Mouse (Mus musculus) left cerebral cortex, adult 2 months (tissue): ENCODE measurements around the gene Mrpl19. TPM values are rescaled to one million over a fixed set of nuclear protein-coding genes. Genes with fewer than 3 reads are reported as not detected.
A peak's percentile ranks its signal among the peaks of the same experiment; 100 is the strongest.

ENCODE experiments used
- DNase-seq, 2 experiments: peaks; one replicate each; pipeline ENCODE4 v3.0.0; 2021 to 2022; ENCODE audit warnings: low spot score in 2 of 2, mixed read lengths in 1 of 2; ENCODE audit errors: extremely low spot score in 1 of 2
- H3K27ac ChIP-seq: fragments of 200-600 bp; 2 replicates; pipeline ENCODE4 v1.8.1; 2022
- H3K4me3 ChIP-seq: fragments of 200-600 bp; 2 replicates; pipeline ENCODE4 v1.8.1; 2022
- CTCF ChIP-seq: fragments of 200-600 bp; IDR thresholded peaks from 2 replicates; pipeline ENCODE4 v1.8.1; 2022; ENCODE audit warnings: antibody characterized with exemption, mild to moderate bottlenecking, moderate library complexity
- intact Hi-C: fragments of 180-260 bp; cut with DNase I; formaldehyde crosslinking; loops from one replicate; pipeline ENCODE4 v1.15.1; 2025
- long read RNA-seq, 2 experiments: library from polyadenylated mRNA; stranded (forward); transcript quantifications; one replicate each; pipeline ENCODE4 v2.0.0; 2021; ENCODE audit warnings: borderline mapping rate in 2 of 2
- total RNA-seq, 2 experiments: library from RNA; stranded (reverse); gene quantifications; 2 replicates each; pipeline ENCODE4 v1.2.3; 2021

Mrpl19 gene
- 10 to 100 TPM; 30.4 to 35.0 TPM for total RNA-seq
- long read RNA-seq, experiment 1, full-length matches to known transcripts = 12 of 14 reads
- long read RNA-seq, experiment 1, partial matches to known transcripts = 0 of 14 reads
- long read RNA-seq, experiment 1, other reads (novel, unspliced or antisense) = 2 of 14 reads
- long read RNA-seq, experiment 2, full-length matches to known transcripts = 5 of 8 reads
- long read RNA-seq, experiment 2, partial matches to known transcripts = 0 of 8 reads
- long read RNA-seq, experiment 2, other reads (novel, unspliced or antisense) = 3 of 8 reads

DNA sequence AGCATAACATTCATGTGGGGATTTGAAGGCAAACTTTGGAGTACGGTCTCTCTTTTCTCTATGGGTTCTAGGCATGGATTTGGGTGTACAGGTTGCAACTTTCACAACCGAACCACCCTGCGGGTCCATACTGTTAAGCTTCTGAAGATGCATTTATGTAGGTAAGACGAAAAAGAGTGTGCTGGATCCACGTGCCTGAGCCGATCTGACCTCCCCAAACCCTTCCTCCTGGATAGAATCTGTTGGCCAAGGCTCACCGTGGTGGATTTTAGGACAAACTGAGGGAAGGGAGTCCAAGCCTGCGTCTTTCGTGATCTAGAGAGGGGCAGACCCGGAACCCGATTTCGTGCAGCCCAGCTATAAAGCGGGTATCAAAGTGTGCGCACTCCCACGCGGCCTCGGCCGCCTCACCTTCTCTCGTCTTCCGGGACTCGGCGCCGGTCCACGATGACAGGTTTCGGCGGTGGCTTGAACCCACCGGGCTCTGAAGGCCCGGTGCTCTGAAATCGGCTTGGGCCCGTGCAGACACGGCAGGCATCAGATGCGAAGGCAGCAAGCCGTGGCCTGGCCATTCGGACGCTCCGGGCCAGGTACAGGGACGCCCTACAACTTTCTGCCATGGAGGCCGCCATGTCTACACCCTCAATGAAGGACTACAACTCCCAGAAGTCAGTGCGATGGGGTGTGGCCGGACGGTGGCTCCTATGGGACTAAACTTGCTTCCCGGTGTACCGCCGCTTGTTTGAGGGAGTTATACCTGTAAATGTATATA, at the start of gene Mrpl19:
TSS of gene Mrpl19 (minus strand) at position 663 of the 772 bp plus-strand sequence.
- no peak for TF ChIP-seq CTCF
- Histone ChIP-seq H3K4me3 (peak within 1 kb of the TSS; percentile 97), H3K27ac (peak within 1 kb of the TSS; percentile 82)
- DNase-seq = peak; percentile 92 to 93
- intact Hi-C loops = no loop called here

DNA sequence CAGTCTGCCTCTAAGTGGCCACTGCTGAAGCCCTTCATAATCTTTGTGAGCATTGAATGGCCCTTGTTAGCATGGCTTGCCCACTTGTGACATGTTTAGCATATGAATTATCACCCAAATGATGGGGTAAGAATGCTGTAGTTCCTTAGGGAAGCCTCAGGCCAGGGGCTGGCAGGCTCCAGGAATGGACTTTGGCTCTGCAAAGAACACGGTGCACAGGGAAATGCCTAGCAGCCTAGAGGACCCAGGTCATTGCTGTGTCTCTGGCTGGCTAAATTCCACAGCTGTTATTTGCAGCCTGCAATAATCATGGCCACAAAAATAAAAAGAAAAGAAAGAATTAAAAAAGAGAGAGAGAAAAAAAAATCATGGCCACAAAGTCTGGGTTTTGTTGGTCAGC, 46.6 kb upstream of the Mrpl19 start:
- peak in 1 of 2 experiments; percentile 5 for DNase-seq
- intact Hi-C loops = no loop called here
- no peak for TF ChIP-seq CTCF
- Histone ChIP-seq H3K27ac (no peak overlapping the region), H3K4me3 (no peak overlapping the region)

DNA sequence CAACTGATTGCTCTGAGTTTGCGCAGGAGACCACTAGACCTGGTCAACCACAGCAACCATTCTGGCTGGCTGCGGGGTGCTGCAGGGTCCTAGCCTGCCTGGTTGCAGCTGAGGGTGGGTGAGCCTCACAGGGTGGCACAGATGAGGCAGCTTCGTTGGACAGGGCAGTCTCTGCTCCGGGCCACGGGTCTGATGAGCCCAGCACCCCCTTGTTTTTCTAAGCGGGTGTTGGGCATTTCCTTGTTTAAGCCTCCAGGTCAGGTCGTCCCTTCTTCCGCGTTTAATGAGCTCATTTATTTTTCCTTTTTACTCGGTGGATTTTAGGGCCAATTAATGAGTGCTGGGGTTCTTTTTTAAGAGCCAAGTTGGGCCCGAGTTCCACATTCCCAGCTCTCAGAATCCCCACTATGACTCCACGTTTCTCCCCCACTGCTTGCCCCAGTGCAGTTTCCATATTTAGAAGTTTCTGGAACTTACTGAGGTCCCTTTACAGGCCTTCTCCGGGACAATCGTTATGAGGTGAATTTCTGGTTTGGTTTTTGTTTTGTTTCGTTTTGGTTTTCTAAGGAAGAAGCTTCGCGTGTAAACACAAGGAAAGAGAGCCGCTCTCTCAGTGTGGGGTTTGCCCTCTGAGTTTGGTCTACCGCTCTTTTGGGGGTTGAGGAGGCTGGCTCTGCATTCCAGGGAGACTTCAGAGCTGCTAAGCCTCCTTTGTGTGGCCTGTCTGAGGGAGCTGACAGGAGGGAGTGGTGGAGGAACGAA, 24.5 kb upstream of the Mrpl19 start:
- no peak overlapping the region for H3K4me3 ChIP-seq
- no peak for TF ChIP-seq CTCF
- intact Hi-C loops = no loop called here
- H3K27ac ChIP-seq = peak overlapping the region; percentile 59
- peak in 1 of 2 experiments; percentile 19 for DNase-seq

DNA sequence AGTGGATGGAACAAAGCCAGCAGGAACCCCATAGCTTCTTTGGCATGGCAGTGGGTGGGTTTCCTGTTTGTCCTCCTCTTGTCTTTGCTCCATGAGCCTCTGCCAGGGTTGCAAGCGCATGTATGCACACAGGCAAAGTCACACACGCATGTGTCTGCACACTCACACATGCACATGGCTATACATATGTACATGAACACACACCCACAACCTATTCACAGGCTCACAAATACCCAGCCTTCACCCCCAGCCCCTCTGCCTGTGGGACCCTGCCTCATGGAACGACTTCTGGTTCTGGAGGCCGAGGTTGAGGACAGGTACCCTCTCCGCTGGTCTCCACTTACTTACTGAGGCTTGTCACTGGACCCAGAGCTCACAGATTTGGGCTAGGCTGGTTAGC, 22.6 kb upstream of the Mrpl19 start:
- intact Hi-C loops = loop anchor here (10.0 kb wide), 1 partner anchor 976 kb away; no protein-coding TSS in a partner anchor
- Histone ChIP-seq H3K27ac (peak overlapping the region; percentile 24), H3K4me3 (no peak overlapping the region)
- no peak for TF ChIP-seq CTCF
- no peak for DNase-seq

DNA sequence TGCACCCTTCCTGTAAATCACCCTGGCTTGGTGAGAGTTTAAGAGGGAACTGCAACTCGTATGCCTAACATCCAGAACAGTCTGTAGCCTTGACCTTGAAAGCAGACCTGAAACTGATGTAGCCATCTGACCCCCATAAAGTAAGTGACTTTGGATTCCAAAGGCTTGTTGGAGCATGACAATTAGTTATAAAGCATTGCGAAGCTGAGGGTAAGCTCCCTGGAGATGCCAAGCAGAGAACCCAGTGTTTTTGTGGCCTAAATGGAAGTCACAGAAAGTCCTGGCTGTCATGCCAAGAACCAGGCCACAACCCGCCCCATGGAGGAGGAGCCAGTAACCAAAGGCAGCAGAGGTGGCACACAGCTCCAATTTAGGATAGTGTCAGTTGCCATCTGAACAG, 21.8 kb upstream of the Mrpl19 start:
- Histone ChIP-seq H3K27ac (peak overlapping the region; percentile 59), H3K4me3 (no peak overlapping the region)
- intact Hi-C loops = loop anchor here (1.0 to 10.0 kb wide), 3 partner anchors 55 to 977 kb away; no protein-coding TSS in a partner anchor
- peak in 1 of 2 experiments; percentile 51 for DNase-seq
- no peak for TF ChIP-seq CTCF

DNA sequence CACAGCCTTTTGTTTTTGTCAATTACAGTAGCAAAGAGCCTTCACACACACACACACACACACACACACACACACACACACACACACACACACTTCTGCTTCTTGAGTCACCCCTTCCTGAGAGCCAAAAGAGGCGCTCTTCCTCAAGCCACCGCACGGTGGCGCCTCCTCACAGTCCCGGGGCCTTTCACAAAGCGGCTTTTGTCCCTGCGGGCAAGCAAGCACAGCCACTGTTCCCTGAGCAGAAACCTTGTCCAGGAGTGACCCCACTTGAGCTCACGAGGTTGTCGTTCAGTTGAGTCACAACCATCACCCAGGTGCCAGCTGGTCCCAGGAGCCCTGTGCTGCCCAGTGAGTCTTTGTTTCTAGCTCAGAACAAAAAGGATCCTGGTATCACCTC, 21.3 kb upstream of the Mrpl19 start:
- H3K4me3 ChIP-seq = no peak overlapping the region
- H3K27ac ChIP-seq = peak overlapping the region; percentile 59
- intact Hi-C loops = loop anchor here (1.0 to 10.0 kb wide), 3 partner anchors 56 to 978 kb away; no protein-coding TSS in a partner anchor
- peak; percentile 77 to 83 for DNase-seq
- TF ChIP-seq CTCF = peak; percentile 67

DNA sequence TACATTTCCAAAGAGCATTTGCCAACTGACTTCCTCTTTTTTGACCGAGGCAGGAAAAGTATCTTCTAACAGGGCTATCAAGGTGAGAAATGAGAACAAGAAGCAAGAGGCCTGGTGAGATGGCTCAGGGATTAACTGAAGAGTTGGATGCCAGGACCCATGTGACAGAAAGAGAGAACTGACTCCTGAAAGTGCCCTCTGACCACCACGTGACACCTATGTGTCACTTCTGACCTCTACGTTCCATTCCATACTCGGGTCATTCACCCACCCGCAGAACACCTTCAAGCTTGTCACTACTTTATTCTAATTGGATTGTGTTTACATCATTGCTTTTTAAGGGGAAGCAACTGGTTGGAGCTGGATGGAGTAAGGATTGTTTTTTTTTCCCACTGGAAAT, 20.8 kb upstream of the Mrpl19 start:
- intact Hi-C loops = loop anchor here (2.0 to 10.0 kb wide), 2 partner anchors 56 to 978 kb away; no protein-coding TSS in a partner anchor
- no peak for DNase-seq
- H3K4me3 ChIP-seq = no peak overlapping the region
- no peak overlapping the region for H3K27ac ChIP-seq
- no peak for TF ChIP-seq CTCF

DNA sequence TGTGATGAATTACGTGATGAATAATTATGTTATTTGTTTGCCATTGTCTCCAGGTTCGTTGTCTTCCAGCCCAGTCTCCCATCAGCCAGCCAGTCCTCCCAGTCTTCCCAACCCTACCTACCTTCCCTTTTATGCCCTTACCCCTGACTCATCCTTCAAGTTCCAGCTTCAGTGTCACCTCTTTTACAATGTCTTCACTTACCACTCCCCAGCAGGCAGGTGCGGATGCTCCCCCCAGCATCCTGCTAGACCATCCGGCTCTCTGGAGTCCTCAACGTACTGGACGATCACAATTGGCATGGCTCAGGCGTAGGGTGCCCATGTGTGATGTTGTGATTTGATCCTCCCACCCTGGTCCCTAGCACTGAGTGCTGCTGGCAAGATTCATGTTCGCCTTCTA, 20.4 kb upstream of the Mrpl19 start:
- DNase-seq = no peak
- TF ChIP-seq CTCF = no peak
- Histone ChIP-seq H3K4me3 (no peak overlapping the region), H3K27ac (no peak overlapping the region)
- intact Hi-C loops = loop anchor here (2.0 to 10.0 kb wide), 2 partner anchors 57 to 979 kb away; no protein-coding TSS in a partner anchor

DNA sequence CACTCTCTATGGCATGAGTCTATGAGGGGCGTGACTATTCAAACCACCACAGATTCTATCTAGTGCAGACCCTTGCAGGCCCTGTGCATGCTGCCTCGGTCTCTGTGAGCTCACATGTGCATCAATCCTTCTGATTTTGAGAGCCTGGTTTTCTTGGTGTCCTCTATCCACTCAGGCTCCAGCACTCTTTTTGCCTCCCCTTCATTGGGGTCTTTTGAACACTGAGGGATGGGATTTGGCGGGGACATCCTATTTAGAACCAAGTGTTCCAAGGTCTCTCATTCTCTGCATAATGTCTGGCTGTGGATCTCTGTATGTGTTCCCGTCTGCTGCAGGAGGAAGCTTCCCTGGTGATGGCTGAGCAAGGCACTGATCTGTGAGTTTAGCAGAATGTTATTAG, 13.5 kb upstream of the Mrpl19 start:
- TF ChIP-seq CTCF = no peak
- Histone ChIP-seq H3K27ac (no peak overlapping the region), H3K4me3 (no peak overlapping the region)
- intact Hi-C loops = no loop called here
- no peak for DNase-seq

DNA sequence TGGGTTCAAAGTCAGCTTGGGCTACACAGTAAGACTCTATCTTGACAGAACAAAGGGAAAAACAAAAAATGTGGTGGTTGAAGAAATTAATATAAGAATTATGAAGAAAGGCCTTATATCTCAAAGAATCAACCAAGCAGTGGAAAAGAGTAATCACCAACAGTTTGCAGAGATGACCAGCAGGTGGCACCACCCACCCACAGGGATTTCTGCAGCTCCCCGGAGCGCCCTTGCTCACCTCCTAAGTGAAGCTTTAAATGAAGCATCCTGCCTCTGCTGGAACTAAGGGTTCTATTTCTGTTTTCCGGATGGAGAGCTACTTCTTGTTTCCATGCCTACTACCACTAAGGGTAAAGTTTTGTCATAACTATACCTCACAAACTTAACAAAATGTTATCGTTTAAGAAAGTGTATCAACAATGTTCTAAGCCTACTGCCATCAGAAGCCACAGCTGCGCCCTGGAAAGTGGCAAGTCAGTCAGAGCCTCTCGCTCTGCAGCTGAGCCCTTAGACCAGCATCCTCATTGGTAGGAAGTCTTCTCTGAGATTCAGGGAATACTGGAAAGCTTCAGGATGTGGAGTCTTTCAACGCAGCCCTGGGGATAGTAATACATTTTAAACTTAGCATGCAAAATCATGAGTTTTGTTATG, 10.3 kb upstream of the Mrpl19 start:
- TF ChIP-seq CTCF = peak; percentile 97
- DNase-seq = peak; percentile 79 to 81
- intact Hi-C loops = loop anchor here (1.0 kb wide), 3 partner anchors 143 to 726 kb away; no protein-coding TSS in a partner anchor
- Histone ChIP-seq H3K4me3 (no peak overlapping the region), H3K27ac (no peak overlapping the region)

DNA sequence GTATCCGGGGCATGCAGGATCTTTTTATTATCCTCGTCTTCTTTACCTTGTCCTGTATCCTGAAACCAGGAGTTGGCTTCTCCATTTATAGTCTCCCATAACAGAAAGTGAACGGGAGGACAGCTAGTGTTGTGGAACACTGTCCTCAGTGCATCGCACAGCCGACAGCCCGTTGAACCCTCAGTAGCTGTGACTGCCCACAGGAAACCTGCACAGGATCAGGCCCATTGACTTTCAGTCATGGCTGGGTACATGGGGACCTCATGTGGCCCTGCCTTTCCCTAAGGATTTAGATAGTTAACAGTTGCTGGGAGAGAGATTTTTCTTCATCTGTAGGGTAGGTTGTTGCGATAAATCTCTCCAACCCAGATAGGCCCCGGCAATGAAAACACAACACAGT, 6.8 kb upstream of the Mrpl19 start:
- no peak overlapping the region for H3K4me3 ChIP-seq
- H3K27ac ChIP-seq = no peak overlapping the region
- no peak for DNase-seq
- no peak for TF ChIP-seq CTCF
- intact Hi-C loops = no loop called here
